Mouse (Mus musculus): Measurements from ENCODE around the gene Sbk3.

Gene Sbk3

GRCm38 (mm10) chr7:4993347-4993998 lies 22.5 kb upstream of the Sbk3 start:
- no peak for DNase-seq

- no peak for DNase-seq
Measured at GRCm38 (mm10) chr7:4988250-4988649, 17.3 kb upstream of the Sbk3 start.

GRCm38 (mm10) chr7:4976832-4977231 lies 5.9 kb upstream of the Sbk3 start:
- no peak for DNase-seq

- no peak for DNase-seq
Measured at GRCm38 (mm10) chr7:4975455-4975854, 4.5 kb upstream of the Sbk3 start.

GRCm38 (mm10) chr7:4972321-4973047 lies 1.5 kb upstream of the Sbk3 start:
- DNase-seq = peak; percentile 82

GRCm38 (mm10) chr7:4971710-4972109 lies 742 bp upstream of the Sbk3 start:
- DNase-seq = peak; percentile 87

- no peak for DNase-seq
Measured at GRCm38 (mm10) chr7:4964988-4965387, 6.0 kb downstream of the Sbk3 start.

- DNase-seq = peak; percentile 93
Measured at GRCm38 (mm10) chr7:4964272-4964671, 6.7 kb downstream of the Sbk3 start, which contains the start of gene Sbk2. TSS of gene Sbk2 (minus strand) at chr7:4964406.

GRCm38 (mm10) chr7:4963527-4963926 lies 7.4 kb downstream of the Sbk3 start:
- DNase-seq = no peak

- no peak for DNase-seq
Measured at GRCm38 (mm10) chr7:4957361-4957760, 13.6 kb downstream of the Sbk3 start.

GRCm38 (mm10) chr7:4953815-4954445 lies 17.0 kb downstream of the Sbk3 start:
- peak; percentile 79 for DNase-seq

GRCm38 (mm10) chr7:4950561-4951342 lies 20.2 kb downstream of the Sbk3 start:
- DNase-seq = no peak

GRCm38 (mm10) chr7:4948386-4948785 lies 22.6 kb downstream of the Sbk3 start:
- no peak for DNase-seq

GRCm38 (mm10) chr7:4947855-4948254 lies 23.1 kb downstream of the Sbk3 start:
- peak; percentile 75 for DNase-seq

GRCm38 (mm10) chr7:4943223-4943815 lies 27.6 kb downstream of the Sbk3 start:
- peak; percentile 94 for DNase-seq

- DNase-seq = no peak
Measured at GRCm38 (mm10) chr7:4942673-4943072, 28.3 kb downstream of the Sbk3 start.

GRCm38 (mm10) chr7:4940068-4940479 lies 30.9 kb downstream of the Sbk3 start:
- peak; percentile 87 for DNase-seq

GRCm38 (mm10) chr7:4938456-4938855 lies 32.5 kb downstream of the Sbk3 start:
- DNase-seq = peak; percentile 86

GRCm38 (mm10) chr7:4937392-4937791 lies 33.6 kb downstream of the Sbk3 start:
- no peak for DNase-seq

- DNase-seq = no peak
Measured at GRCm38 (mm10) chr7:4936832-4937231, 34.1 kb downstream of the Sbk3 start.

GRCm38 (mm10) chr7:4934160-4934914 lies 36.6 kb downstream of the Sbk3 start:
- DNase-seq = no peak

GRCm38 (mm10) chr7:4933103-4933502 lies 37.9 kb downstream of the Sbk3 start:
- DNase-seq = no peak

Data from lung, postnatal 10 days (tissue).